Mouse (Mus musculus) embryonic facial prominence, embryonic 11.5 days (tissue): ENCODE measurements at regions not wholly inside any gene's neighbourhood (a gene's known extent, or its start where the extent isn't known, plus 50 kb on each side); places are given as distances from the start of the nearest gene placed in this dataset.
"Not testable (repeated sequence)": the region's sequence is repeated elsewhere in the genome, so short reads cannot be mapped to it uniquely, and the experiment has no call there.

Source experiments
- ATAC-seq: fragments of 200-750 bp; cut with Nextera tagmentation; replicated peaks from 2 replicates; pipeline ENCODE4 v1.8.0; 2017; ENCODE audit warnings: low read depth; ENCODE audit not compliant: insufficient number of reproducible peaks, low FRiP score, low TSS enrichment
- DNase-seq: peaks from one replicate; pipeline ENCODE4 v3.0.0-alpha.2; 2015; ENCODE audit warnings: low spot score
- H3K27ac ChIP-seq: fragments of 300-500 bp; sonication (generic); replicated peaks from 2 replicates; pipeline ENCODE4 v1.5.1; 2014; ENCODE audit warnings: mild to moderate bottlenecking, low read depth, low read length, control low read depth
- H3K27me3 ChIP-seq: fragments of 300-500 bp; sonication (generic); 2 replicates; pipeline ENCODE4 v1.6.1; 2014; ENCODE audit warnings: mild to moderate bottlenecking, low read length, moderate library complexity, mixed read lengths; ENCODE audit not compliant: control insufficient read depth, insufficient read depth
- H3K36me3 ChIP-seq: fragments of 300-500 bp; sonication (generic); replicated peaks from 2 replicates; pipeline ENCODE4 v1.6.1; 2014; ENCODE audit warnings: low read depth, mild to moderate bottlenecking, low read length, moderate library complexity, mixed read lengths; ENCODE audit not compliant: control insufficient read depth, insufficient read depth
- H3K4me1 ChIP-seq: fragments of 300-500 bp; sonication (generic); 2 replicates; pipeline ENCODE4 v1.6.1; 2014; ENCODE audit warnings: low read length, mixed read lengths; ENCODE audit not compliant: control insufficient read depth, insufficient read depth
- H3K4me2 ChIP-seq: fragments of 300-500 bp; sonication (generic); 2 replicates; pipeline ENCODE4 v1.6.1; 2014; ENCODE audit warnings: low read depth, mild to moderate bottlenecking, control low read depth, low read length, moderate library complexity
- H3K4me3 ChIP-seq: fragments of 300-500 bp; sonication (generic); 2 replicates; pipeline ENCODE4 v1.5.1; 2014; ENCODE audit warnings: low read depth, low read length, control low read depth
- H3K9ac ChIP-seq: fragments of 300-500 bp; sonication (generic); replicated peaks from 2 replicates; pipeline ENCODE4 v1.6.1; 2014; ENCODE audit warnings: mild to moderate bottlenecking, control low read depth, low read length
- H3K9me3 ChIP-seq: fragments of 300-500 bp; sonication (generic); replicated peaks from 2 replicates; pipeline ENCODE4 v1.6.1; 2016; ENCODE audit warnings: mild to moderate bottlenecking, low read length, inconsistent platforms, mixed read lengths; ENCODE audit not compliant: control insufficient read depth
- WGBS: fragments of 180-500 bp; shearing (Covaris S2); extraction: QIAGEN DNeasy Blood & Tissue Kit; methylation state at CpG from one replicate; pipeline ENCODE4 v1.1.7; 2014; 5-methylcytosine and 5-hydroxymethylcytosine counted together

GRCm38 (mm10) chr12:113420721-113421305 is 68.5 kb upstream of the Adam6b start:
- DNase-seq (no peak), ATAC-seq (no peak)
- H3K27ac ChIP-seq = no peak overlapping the region
- no peak overlapping the region for H3K9ac ChIP-seq
- no peaks in the 10 kb centered on the region for H3K27me3 ChIP-seq
- H3K36me3 ChIP-seq = no peaks in the 10 kb centered on the region
- H3K4me2 ChIP-seq = no peak overlapping the region
- no peaks in the 10 kb centered on the region for H3K4me1 ChIP-seq
- no peak overlapping the region for H3K4me3 ChIP-seq
- WGBS = 80% methylated on average over 9 of the region's 9 CpGs
- no peaks in the 10 kb centered on the region for H3K9me3 ChIP-seq

GRCm38 (mm10) chr12:113421716-113422595 is 67.4 kb upstream of the Adam6b start:
- WGBS = 84% methylated on average over 16 of the region's 16 CpGs
- H3K4me2 ChIP-seq = no peak overlapping the region

GRCm38 (mm10) chr12:113422736-113423254 is 66.5 kb upstream of the Adam6b start:
- Histone ChIP-seq H3K36me3 (no peaks in the 10 kb centered on the region), H3K9me3 (no peaks in the 10 kb centered on the region), H3K27ac (no peak overlapping the region), H3K9ac (no peak overlapping the region), H3K4me2 (no peak overlapping the region), H3K4me1 (no peaks in the 10 kb centered on the region), H3K27me3 (no peaks in the 10 kb centered on the region), H3K4me3 (no peak overlapping the region)
- WGBS = 81% methylated on average over 5 of the region's 5 CpGs
- ATAC-seq (no peak), DNase-seq (no peak)

More at GRCm38 (mm10) chr12:113421716-113422595, 67.4 kb upstream of the Adam6b start:
- ATAC-seq (no peak), DNase-seq (no peak)
- H3K27ac ChIP-seq = no peak overlapping the region
- no peak overlapping the region for H3K4me3 ChIP-seq
- H3K9ac ChIP-seq = no peak overlapping the region
- no peaks in the 10 kb centered on the region for H3K27me3 ChIP-seq
- H3K36me3 ChIP-seq = no peaks in the 10 kb centered on the region
- no peaks in the 10 kb centered on the region for H3K9me3 ChIP-seq
- no peaks in the 10 kb centered on the region for H3K4me1 ChIP-seq

GRCm38 (mm10) chr12:113423736-113424597 is 65.3 kb upstream of the Adam6b start:
- Histone ChIP-seq H3K4me3 (no peak overlapping the region), H3K9ac (no peak overlapping the region), H3K27ac (no peak overlapping the region), H3K27me3 (no peaks in the 10 kb centered on the region), H3K9me3 (no peaks in the 10 kb centered on the region), H3K36me3 (no peaks in the 10 kb centered on the region), H3K4me2 (no peak overlapping the region), H3K4me1 (no peaks in the 10 kb centered on the region)
- DNase-seq (no peak), ATAC-seq (0 out of 2 replicates have a peak, but pooled peaks have one; percentile 60)
- 85% methylated on average over 6 of the region's 6 CpGs for WGBS

- not testable (repeated sequence) for H3K36me3 ChIP-seq, H3K4me2 ChIP-seq
These were observed 64.6 kb upstream of the Adam6b start for GRCm38 (mm10) chr12:113424598-113425208.

GRCm38 (mm10) chr12:113425209-113426070 is 63.9 kb upstream of the Adam6b start:
- H3K27me3 ChIP-seq = no peaks in the 10 kb centered on the region
- no peaks in the 10 kb centered on the region for H3K36me3 ChIP-seq
- H3K4me2 ChIP-seq = no peak overlapping the region
- no peak overlapping the region for H3K9ac ChIP-seq
- H3K4me1 ChIP-seq = no peaks in the 10 kb centered on the region
- H3K9me3 ChIP-seq = no peaks in the 10 kb centered on the region
- no peak overlapping the region for H3K4me3 ChIP-seq
- no peak overlapping the region for H3K27ac ChIP-seq
- DNase-seq = no peak
- no peak for ATAC-seq
- 83% methylated on average over 8 of the region's 8 CpGs for WGBS

More at GRCm38 (mm10) chr12:113424598-113425208, 64.6 kb upstream of the Adam6b start:
- not testable (repeated sequence) for H3K9me3 ChIP-seq, H3K27ac ChIP-seq, H3K4me1 ChIP-seq, H3K4me3 ChIP-seq, H3K27me3 ChIP-seq, H3K9ac ChIP-seq, ATAC-seq, DNase-seq

- Histone ChIP-seq H3K4me2 (no peak overlapping the region), H3K4me1 (no peaks in the 10 kb centered on the region), H3K9ac (no peak overlapping the region), H3K36me3 (no peaks in the 10 kb centered on the region), H3K9me3 (no peaks in the 10 kb centered on the region), H3K4me3 (no peak overlapping the region), H3K27me3 (no peaks in the 10 kb centered on the region), H3K27ac (no peak overlapping the region)
- no peak for ATAC-seq
- DNase-seq = no peak
- 85% methylated on average over 4 of the region's 4 CpGs for whole genome bisulfite sequencing
These were observed 62.7 kb upstream of the Adam6b start for GRCm38 (mm10) chr12:113426636-113427035.
